Mouse (Mus musculus): ENCODE data around the gene Nprl3. TPM values are rescaled to one million over a fixed set of nuclear protein-coding genes. Genes with fewer than 3 reads are reported as not detected.
"Not testable (repeated sequence)": the region's sequence is repeated elsewhere in the genome, so short reads cannot be mapped to it uniquely, and the experiment has no call there.

Nprl3 gene
- polyA plus RNA-seq, 1 experiment from 2014 or later, result 41.8 TPM

DNA sequence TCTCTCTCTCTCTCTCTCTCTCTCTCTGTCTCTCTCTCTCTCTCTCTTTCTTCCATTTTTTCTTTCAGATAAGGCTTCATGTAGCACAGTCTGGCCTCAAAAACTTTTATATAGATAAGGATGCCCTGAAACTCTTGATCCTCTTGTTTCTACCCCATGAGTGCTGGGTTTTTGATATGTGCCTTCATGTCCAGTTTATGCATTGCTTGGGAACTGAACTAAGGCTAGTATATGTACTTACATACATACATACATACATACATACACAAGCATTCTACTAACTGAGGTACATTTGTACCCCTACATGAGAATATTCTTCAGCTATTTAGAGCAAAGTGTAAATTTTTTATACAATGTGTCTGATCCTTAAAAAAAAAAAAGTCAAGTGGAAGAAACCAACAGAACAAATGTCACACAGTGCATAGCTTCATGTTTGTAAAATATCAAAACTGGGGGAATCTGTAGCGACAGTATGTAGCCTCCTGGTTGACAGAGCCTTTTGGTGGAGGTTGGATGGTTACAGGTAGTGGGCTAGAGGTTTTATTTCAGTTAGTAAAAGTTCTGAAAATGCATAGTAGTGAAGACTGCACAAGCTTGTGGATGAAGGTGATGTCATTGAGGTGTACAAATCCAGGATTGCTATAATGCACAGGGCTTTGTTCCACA is 30.5 kb upstream of the Nprl3 start:
- H3K4me2 ChIP-seq, result no peak overlapping the region
- H3K9me3 ChIP-seq, result no peaks in the 10 kb centered on the region
- 90% methylated on average over 1 of the region's 1 CpGs for WGBS
- H3K27me3 ChIP-seq, result peaks cover 13% of the 10 kb centered on the region
- no peaks in the 10 kb centered on the region for H3K36me3 ChIP-seq
- H3K4me1 ChIP-seq, result no peaks in the 10 kb centered on the region
- H3K27ac ChIP-seq, result no peak overlapping the region
- ATAC-seq (ENCODE audit: insufficient number of reproducible peaks, low FRiP score, low TSS enrichment, low read depth), result no peak
- no peak overlapping the region for H3K4me3 ChIP-seq
- H3K9ac ChIP-seq, result no peak overlapping the region

DNA sequence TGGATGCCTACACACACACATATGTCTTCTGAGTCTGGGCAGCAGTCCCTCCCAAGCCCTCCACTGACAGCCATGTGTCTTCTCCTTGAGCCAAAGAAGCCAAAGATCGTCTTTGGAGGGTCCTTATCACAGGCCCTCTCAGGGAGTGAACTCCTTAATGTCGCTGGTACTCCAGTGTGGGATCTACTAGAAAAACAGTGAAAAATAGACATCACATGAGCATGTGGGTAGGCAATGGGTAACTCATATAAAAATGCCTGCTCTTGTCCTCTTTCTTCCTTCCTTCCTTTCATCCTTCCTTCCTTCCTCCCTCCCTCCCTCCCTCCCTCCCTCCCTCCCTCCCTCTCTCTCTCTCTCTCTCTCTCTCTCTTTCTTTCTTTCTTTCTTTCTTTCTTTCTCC is 29.9 kb upstream of the Nprl3 start:
- H3K36me3 ChIP-seq; H3K4me2 ChIP-seq; H3K4me1 ChIP-seq; H3K9ac ChIP-seq; H3K9me3 ChIP-seq; H3K27ac ChIP-seq; ATAC-seq (ENCODE audit: insufficient number of reproducible peaks, low FRiP score, low TSS enrichment, low read depth); H3K4me3 ChIP-seq: not testable (repeated sequence)
- WGBS, result 44% methylated on average over 2 of the region's 2 CpGs
- H3K27me3 ChIP-seq, result peaks cover 14% of the 10 kb centered on the region

DNA sequence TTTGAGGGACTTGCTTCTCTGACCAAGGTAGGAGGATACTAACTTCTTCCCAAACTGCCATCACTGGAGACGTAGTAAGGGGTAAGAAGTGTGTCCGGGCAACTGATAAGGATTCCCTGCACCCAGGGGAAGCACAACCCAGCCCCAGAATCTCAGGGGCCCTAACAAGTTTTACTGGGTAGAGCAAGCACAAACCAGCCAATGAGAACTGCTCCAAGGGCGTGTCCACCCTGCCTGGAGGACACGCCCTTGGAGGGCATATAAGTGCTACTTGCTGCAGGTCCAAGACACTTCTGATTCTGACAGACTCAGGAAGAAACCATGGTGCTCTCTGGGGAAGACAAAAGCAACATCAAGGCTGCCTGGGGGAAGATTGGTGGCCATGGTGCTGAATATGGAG is 28.7 kb upstream of the Nprl3 start, which contains the start of gene Hba-a2:
TSS of gene Hba-a2 (plus strand) at position 287 of the 400 bp plus-strand sequence.
- H3K9me3 ChIP-seq; H3K9ac ChIP-seq; ATAC-seq (ENCODE audit: insufficient number of reproducible peaks, low FRiP score, low TSS enrichment, low read depth); H3K4me2 ChIP-seq; H3K4me1 ChIP-seq; H3K4me3 ChIP-seq; H3K27ac ChIP-seq; H3K36me3 ChIP-seq: not testable (repeated sequence)
- WGBS, result no CpG with 5 or more reads among the region's 4 CpGs
- H3K27me3 ChIP-seq, result peaks cover 12% of the 10 kb centered on the region

- not testable (repeated sequence) for ATAC-seq (ENCODE audit: insufficient number of reproducible peaks, low FRiP score, low TSS enrichment, low read depth); H3K4me3 ChIP-seq; H3K9me3 ChIP-seq; H3K36me3 ChIP-seq; H3K27me3 ChIP-seq; H3K9ac ChIP-seq; H3K27ac ChIP-seq; H3K4me1 ChIP-seq; H3K4me2 ChIP-seq
- WGBS, result 73% methylated on average over 3 of the region's 3 CpGs
Observed at GRCm38 (mm10) chr11:32293479-32293878, 26.0 kb upstream of the Nprl3 start.

DNA sequence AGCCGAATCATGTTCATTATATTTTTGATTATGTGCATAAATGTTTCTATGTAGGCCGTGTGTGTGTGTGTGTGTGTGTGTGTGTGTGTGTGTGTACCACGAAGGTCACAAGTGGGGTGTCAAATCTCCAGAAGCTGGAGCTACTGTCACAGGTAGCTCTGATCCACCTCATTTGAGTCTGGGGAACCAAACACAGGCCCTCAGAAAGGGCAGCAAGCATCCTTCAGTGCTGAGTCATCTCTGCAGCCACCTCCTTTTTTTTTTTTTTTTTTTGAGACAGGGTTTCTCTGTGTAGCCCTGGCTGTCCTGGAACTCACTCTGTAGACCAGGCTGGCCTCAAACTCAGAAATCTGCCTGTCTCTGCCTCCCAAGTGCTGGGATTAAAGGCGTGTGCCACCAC is 25.3 kb upstream of the Nprl3 start:
- H3K9me3 ChIP-seq; H3K4me1 ChIP-seq; H3K27ac ChIP-seq; H3K4me3 ChIP-seq; H3K9ac ChIP-seq; H3K36me3 ChIP-seq; H3K4me2 ChIP-seq; H3K27me3 ChIP-seq; ATAC-seq (ENCODE audit: insufficient number of reproducible peaks, low FRiP score, low TSS enrichment, low read depth): not testable (repeated sequence)
- 77% methylated on average over 4 of the region's 4 CpGs for WGBS

DNA sequence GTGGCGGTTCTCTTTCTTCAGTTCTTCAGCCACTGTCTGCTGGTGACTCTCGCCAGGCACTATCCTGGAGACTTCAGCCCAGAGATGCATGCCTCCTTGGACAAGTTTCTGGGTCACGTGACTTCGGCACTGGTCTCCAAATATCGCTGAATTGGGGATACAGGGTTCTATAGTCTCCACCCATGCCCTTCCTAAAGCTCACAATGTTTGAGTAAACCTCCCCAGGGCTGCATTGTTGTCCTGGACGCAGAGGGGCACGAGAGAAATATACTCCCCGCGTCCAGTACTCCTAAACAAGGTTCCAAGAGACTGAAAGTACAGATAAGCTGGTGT is 20.0 kb upstream of the Nprl3 start:
- no peak for ATAC-seq (ENCODE audit: insufficient number of reproducible peaks, low FRiP score, low TSS enrichment, low read depth)
- H3K27me3 ChIP-seq, result 0 out of 2 replicates have a peak, but pooled peaks cover 2% of the 10 kb centered on the region
- H3K27ac ChIP-seq, result no peak overlapping the region
- no peak overlapping the region for H3K4me3 ChIP-seq
- H3K4me1 ChIP-seq, result no peaks in the 10 kb centered on the region
- H3K9me3 ChIP-seq, result no peaks in the 10 kb centered on the region
- no peaks in the 10 kb centered on the region for H3K36me3 ChIP-seq
- WGBS, result 69% methylated on average over 9 of the region's 9 CpGs
- no peak overlapping the region for H3K9ac ChIP-seq
- no peak overlapping the region for H3K4me2 ChIP-seq

GRCm38 (mm10) chr11:32286695-32287492 is 19.4 kb upstream of the Nprl3 start, which contains the start of gene Hbq1b:
Gene Hbq1b (plus strand): TSS chr11:32286965.
- Histone ChIP-seq H3K4me2 (peak within 1 kb of the TSS; percentile 56), H3K4me3 (peak within 1 kb of the TSS; percentile 32)
- not testable (repeated sequence) for H3K27me3 ChIP-seq; ATAC-seq (ENCODE audit: insufficient number of reproducible peaks, low FRiP score, low TSS enrichment, low read depth); H3K36me3 ChIP-seq; H3K27ac ChIP-seq; H3K4me1 ChIP-seq; H3K9ac ChIP-seq; H3K9me3 ChIP-seq
- WGBS, result 17% methylated on average over 32 of the region's 33 CpGs

- H3K36me3 ChIP-seq; H3K9ac ChIP-seq; H3K9me3 ChIP-seq; H3K4me2 ChIP-seq; H3K27ac ChIP-seq; ATAC-seq (ENCODE audit: insufficient number of reproducible peaks, low FRiP score, low TSS enrichment, low read depth); H3K4me3 ChIP-seq; H3K4me1 ChIP-seq; H3K27me3 ChIP-seq: not testable (repeated sequence)
Observed at GRCm38 (mm10) chr11:32285887-32286286, 18.4 kb upstream of the Nprl3 start.

DNA sequence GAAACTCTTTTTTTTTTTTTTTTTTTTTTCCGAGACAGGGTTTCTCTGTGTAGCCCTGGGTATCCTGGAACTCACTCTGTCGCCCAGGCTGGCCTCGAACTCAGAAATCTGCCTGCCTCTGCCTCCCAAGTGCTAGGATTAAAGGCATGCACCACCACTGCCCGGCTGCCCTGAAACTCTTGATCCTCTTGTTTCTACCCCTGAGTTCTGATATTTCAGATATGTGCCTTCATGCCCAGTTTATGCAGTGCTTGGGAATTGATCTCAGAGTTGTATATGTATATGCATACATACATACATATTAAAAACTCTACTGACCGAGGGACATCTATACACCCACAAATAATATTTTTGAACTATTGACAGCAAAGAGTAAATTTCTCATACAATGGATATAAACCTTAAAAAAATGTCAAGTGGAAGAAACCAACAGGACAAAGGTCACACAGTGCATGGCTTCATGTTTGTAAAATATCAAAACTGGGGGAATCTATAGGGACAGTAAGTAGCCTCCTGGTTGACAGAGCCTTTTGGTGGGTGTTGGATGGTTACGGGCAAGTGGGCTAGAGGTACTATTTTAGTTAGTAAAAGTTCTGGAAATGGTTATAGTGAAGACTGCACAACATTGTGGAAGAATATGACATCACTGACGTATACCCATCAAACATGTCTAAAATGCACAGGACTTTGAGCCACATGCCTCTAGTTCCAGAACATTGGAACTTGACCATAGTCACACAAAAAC is 17.7 kb upstream of the Nprl3 start:
- Histone ChIP-seq H3K9me3 (no peaks in the 10 kb centered on the region), H3K36me3 (no peaks in the 10 kb centered on the region), H3K27me3 (0 out of 2 replicates have a peak, but pooled peaks cover 3% of the 10 kb centered on the region), H3K27ac (no peak overlapping the region), H3K4me1 (no peaks in the 10 kb centered on the region), H3K9ac (no peak overlapping the region), H3K4me3 (no peak overlapping the region), H3K4me2 (no peak overlapping the region)
- WGBS, result 78% methylated on average over 7 of the region's 7 CpGs
- ATAC-seq (ENCODE audit: insufficient number of reproducible peaks, low FRiP score, low TSS enrichment, low read depth), result no peak

GRCm38 (mm10) chr11:32284582-32284981 is 17.1 kb upstream of the Nprl3 start:
- H3K4me3 ChIP-seq; H3K27ac ChIP-seq; H3K9ac ChIP-seq; H3K4me2 ChIP-seq; H3K36me3 ChIP-seq; H3K4me1 ChIP-seq; H3K9me3 ChIP-seq; ATAC-seq (ENCODE audit: insufficient number of reproducible peaks, low FRiP score, low TSS enrichment, low read depth); H3K27me3 ChIP-seq: not testable (repeated sequence)
- 49% methylated on average over 2 of the region's 2 CpGs for WGBS

- H3K4me3 ChIP-seq; H3K4me2 ChIP-seq; H3K27ac ChIP-seq; ATAC-seq (ENCODE audit: insufficient number of reproducible peaks, low FRiP score, low TSS enrichment, low read depth); H3K4me1 ChIP-seq; H3K36me3 ChIP-seq; H3K9ac ChIP-seq; H3K9me3 ChIP-seq: not testable (repeated sequence)
- peaks cover 14% of the 10 kb centered on the region; the same call in 1 of the 2 replicates for H3K27me3 ChIP-seq
- WGBS, result 50% methylated on average over 1 of the region's 5 CpGs
Observed at GRCm38 (mm10) chr11:32283091-32283777, 15.7 kb upstream of the Nprl3 start, which contains the start of gene Hba-a1. Gene Hba-a1 (plus strand): TSS chr11:32283511.
